Mouse (Mus musculus): ENCODE measurements around the gene Dhrs4. TPM values are rescaled to one million over a fixed set of nuclear protein-coding genes. Genes with fewer than 3 reads are reported as not detected.

Gene Dhrs4
- polyA plus RNA-seq, 1 experiment from 2014 or later: 53.7 TPM

DNA sequence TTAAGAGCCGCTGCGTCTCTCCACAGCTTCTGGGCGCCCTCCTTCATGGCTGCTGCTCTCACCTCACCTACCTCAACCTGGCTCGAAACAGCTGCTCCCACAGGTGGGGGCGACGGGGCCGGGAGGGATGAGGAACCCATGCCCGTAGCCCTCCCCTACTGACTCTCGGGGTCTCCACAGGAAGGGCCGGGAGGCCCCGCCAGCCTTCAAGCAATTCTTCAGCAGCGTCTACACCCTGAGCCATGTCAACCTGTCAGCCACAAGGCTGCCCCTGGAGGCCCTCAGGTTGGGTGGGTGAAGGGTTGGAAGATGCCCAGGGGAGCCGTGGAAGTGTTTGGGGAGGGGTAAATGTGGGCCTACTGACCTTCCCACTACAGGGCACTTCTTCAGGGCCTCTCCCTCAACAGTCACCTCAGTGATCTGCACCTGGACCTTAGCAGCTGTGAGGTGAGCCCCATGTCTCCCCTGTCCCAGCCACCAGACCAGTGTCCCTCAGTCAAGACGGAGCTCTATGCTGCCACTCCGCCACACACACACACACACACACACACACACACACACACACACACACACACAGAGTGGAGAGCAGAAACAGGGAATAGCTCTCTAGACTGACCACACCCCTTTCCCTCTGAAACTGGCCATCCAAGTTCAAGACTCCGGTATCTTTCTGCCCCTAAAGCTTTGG lies 18.3 kb downstream of the Dhrs4 start:
- DNase-seq (ENCODE audit: low spot score) (no peak), ATAC-seq (ENCODE audit: low FRiP score, low TSS enrichment) (peak; percentile 34; the same call in 1 of the 2 replicates)
- Histone ChIP-seq H3K4me1 (replicated peaks; ENCODE audit: control insufficient read depth, insufficient read depth) (no peaks in the 10 kb centered on the region), H3K27me3 (ENCODE audit: control insufficient read depth, insufficient read depth, low read length) (no peaks in the 10 kb centered on the region), H3K4me2 (replicated peaks; ENCODE audit: low read depth) (no peak overlapping the region), H3K9me3 (ENCODE audit: control insufficient read depth, low read length) (no peaks in the 10 kb centered on the region), H3K36me3 (ENCODE audit: control insufficient read depth, insufficient read depth, low read length) (no peaks in the 10 kb centered on the region), H3K9ac (ENCODE audit: low read length) (no peak overlapping the region), H3K27ac (replicated peaks) (no peak overlapping the region), H3K4me3 (ENCODE audit: low read depth, low read length) (no peak overlapping the region)
- WGBS: 66% methylated on average over 16 of the region's 16 CpGs
- TF ChIP-seq EP300 (optimal IDR thresholded peaks at IDR 0.05) (no peak), CTCF (IDR thresholded peaks at IDR 0.05; ENCODE audit: low read depth) (no peak)

DNA sequence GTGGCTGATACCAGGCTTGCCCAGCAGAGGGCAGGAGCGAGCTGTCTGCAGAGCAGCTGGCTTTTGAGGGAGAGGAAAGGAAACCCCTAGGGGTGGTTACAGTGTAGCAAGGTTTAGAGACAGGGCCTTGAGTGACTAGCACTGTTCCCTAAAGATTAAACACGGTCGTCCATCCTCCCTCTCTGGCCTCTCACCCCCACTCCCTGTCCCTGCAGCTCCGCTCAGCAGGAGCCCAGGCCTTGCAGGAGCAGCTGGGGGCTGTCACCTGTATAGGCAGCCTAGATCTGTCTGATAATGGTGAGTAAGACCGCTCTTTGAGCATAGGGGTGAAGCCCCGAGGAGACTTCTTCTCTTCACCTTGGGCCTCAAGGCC lies 18.9 kb downstream of the Dhrs4 start:
- Histone ChIP-seq H3K27ac (replicated peaks) (no peak overlapping the region), H3K36me3 (ENCODE audit: control insufficient read depth, insufficient read depth, low read length) (no peaks in the 10 kb centered on the region), H3K9me3 (ENCODE audit: control insufficient read depth, low read length) (no peaks in the 10 kb centered on the region), H3K9ac (ENCODE audit: low read length) (no peak overlapping the region), H3K4me2 (replicated peaks; ENCODE audit: low read depth) (no peak overlapping the region), H3K27me3 (ENCODE audit: control insufficient read depth, insufficient read depth, low read length) (no peaks in the 10 kb centered on the region), H3K4me1 (replicated peaks; ENCODE audit: control insufficient read depth, insufficient read depth) (no peaks in the 10 kb centered on the region), H3K4me3 (ENCODE audit: low read depth, low read length) (no peak overlapping the region)
- peak; percentile 62 for ATAC-seq (ENCODE audit: low FRiP score, low TSS enrichment)
- WGBS: 14% methylated on average over 6 of the region's 6 CpGs
- DNase-seq (ENCODE audit: low spot score): peak; percentile 88
- TF ChIP-seq EP300 (optimal IDR thresholded peaks at IDR 0.05) (no peak), CTCF (IDR thresholded peaks at IDR 0.05; ENCODE audit: low read depth) (peak; percentile 99)

DNA sequence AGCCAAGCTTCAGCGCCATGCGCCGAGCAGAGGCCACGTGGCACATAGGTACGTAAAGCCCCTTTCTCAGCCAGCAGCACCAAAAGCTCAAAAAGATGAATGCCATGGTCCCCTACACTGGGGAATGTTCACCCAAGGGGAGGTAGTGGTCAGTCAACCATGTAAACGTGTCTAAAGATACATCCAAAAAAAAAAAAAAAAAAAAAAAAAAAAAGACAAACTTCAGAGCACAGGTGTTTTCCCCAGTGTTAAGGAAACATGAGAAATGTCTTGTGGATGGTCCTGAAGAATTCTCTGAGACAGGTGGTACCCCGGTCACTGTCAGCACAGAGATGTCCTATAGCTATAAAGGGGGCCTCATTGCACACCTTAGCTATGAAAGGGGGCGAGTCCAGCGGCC lies 27.1 kb downstream of the Dhrs4 start:
- H3K9ac ChIP-seq (ENCODE audit: low read length): no peak overlapping the region

DNA sequence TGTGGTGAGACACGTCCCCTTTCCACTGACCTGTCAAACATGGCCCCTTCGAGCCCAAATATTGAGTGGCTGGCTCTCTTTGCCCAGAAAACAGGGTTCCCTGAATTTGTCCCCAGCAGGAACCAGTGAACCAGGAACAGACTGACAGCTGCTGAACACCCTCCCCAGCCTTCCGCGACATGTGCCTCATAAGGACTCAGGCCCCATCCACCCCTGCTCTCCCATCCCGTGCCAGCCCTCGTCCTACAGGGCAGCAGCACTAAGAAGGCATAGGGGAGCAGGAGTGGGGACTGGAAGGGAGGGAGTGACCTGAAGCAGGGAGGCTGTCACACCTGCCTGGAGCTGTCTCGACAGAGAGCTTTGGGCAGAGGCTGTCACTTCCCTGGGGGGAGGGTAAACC lies 29.2 kb downstream of the Dhrs4 start:
- Histone ChIP-seq H3K4me1 (replicated peaks; ENCODE audit: control insufficient read depth, insufficient read depth) (no peaks in the 10 kb centered on the region), H3K4me2 (replicated peaks; ENCODE audit: low read depth) (no peak overlapping the region), H3K36me3 (ENCODE audit: control insufficient read depth, insufficient read depth, low read length) (no peaks in the 10 kb centered on the region), H3K9ac (ENCODE audit: low read length) (no peak overlapping the region), H3K27ac (replicated peaks) (no peak overlapping the region), H3K27me3 (ENCODE audit: control insufficient read depth, insufficient read depth, low read length) (no peaks in the 10 kb centered on the region), H3K4me3 (ENCODE audit: low read depth, low read length) (no peak overlapping the region), H3K9me3 (ENCODE audit: control insufficient read depth, low read length) (no peaks in the 10 kb centered on the region)
- DNase-seq (ENCODE audit: low spot score) (no peak), ATAC-seq (ENCODE audit: low FRiP score, low TSS enrichment) (no peak)
- WGBS: 52% methylated on average over 7 of the region's 7 CpGs
- TF ChIP-seq EP300 (optimal IDR thresholded peaks at IDR 0.05): no peak

More for the DNA sequence above, 27.1 kb downstream of the Dhrs4 start:
- no peaks in the 10 kb centered on the region for H3K36me3 ChIP-seq (ENCODE audit: control insufficient read depth, insufficient read depth, low read length)
- no peak for TF ChIP-seq EP300 (optimal IDR thresholded peaks at IDR 0.05)
- no peak for TF ChIP-seq CTCF (IDR thresholded peaks at IDR 0.05; ENCODE audit: low read depth)
- 84% methylated on average over 9 of the region's 9 CpGs for WGBS
- no peaks in the 10 kb centered on the region for H3K4me1 ChIP-seq (replicated peaks; ENCODE audit: control insufficient read depth, insufficient read depth)
- DNase-seq (ENCODE audit: low spot score): no peak
- H3K27ac ChIP-seq (replicated peaks): no peak overlapping the region
- H3K9me3 ChIP-seq (ENCODE audit: control insufficient read depth, low read length): no peaks in the 10 kb centered on the region
- ATAC-seq (ENCODE audit: low FRiP score, low TSS enrichment): no peak
- H3K4me3 ChIP-seq (ENCODE audit: low read depth, low read length): no peak overlapping the region
- no peaks in the 10 kb centered on the region for H3K27me3 ChIP-seq (ENCODE audit: control insufficient read depth, insufficient read depth, low read length)
- H3K4me2 ChIP-seq (replicated peaks; ENCODE audit: low read depth): no peak overlapping the region

DNA sequence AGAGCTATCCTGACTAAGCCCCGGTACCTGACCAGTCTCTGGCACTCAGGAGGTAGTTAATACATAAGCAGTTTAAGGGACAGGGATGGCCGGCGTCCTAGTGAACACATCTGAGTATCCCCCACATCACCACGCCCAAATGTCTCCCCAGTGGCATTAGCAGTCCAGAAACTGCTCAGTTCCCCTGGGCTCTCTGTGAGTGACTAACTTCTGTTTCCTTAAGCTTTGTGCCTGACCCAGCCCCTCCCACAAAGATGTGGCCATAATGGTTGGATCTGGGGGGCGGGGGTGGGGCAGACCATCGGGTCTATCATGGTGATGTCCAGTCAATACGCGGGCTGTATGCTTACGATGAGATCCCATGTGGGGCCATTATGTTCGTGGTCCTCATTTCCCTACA lies 31.0 kb downstream of the Dhrs4 start:
- Histone ChIP-seq H3K4me2 (replicated peaks; ENCODE audit: low read depth) (no peak overlapping the region), H3K36me3 (ENCODE audit: control insufficient read depth, insufficient read depth, low read length) (no peaks in the 10 kb centered on the region), H3K9ac (ENCODE audit: low read length) (no peak overlapping the region), H3K4me1 (replicated peaks; ENCODE audit: control insufficient read depth, insufficient read depth) (no peaks in the 10 kb centered on the region), H3K9me3 (ENCODE audit: control insufficient read depth, low read length) (no peaks in the 10 kb centered on the region), H3K27me3 (ENCODE audit: control insufficient read depth, insufficient read depth, low read length) (no peaks in the 10 kb centered on the region), H3K27ac (replicated peaks) (no peak overlapping the region), H3K4me3 (ENCODE audit: low read depth, low read length) (no peak overlapping the region)
- no peak for ATAC-seq (ENCODE audit: low FRiP score, low TSS enrichment)
- no peak for DNase-seq (ENCODE audit: low spot score)
- WGBS: 73% methylated on average over 10 of the region's 10 CpGs
- TF ChIP-seq CTCF (IDR thresholded peaks at IDR 0.05; ENCODE audit: low read depth): no peak
- TF ChIP-seq EP300 (optimal IDR thresholded peaks at IDR 0.05): no peak

DNA sequence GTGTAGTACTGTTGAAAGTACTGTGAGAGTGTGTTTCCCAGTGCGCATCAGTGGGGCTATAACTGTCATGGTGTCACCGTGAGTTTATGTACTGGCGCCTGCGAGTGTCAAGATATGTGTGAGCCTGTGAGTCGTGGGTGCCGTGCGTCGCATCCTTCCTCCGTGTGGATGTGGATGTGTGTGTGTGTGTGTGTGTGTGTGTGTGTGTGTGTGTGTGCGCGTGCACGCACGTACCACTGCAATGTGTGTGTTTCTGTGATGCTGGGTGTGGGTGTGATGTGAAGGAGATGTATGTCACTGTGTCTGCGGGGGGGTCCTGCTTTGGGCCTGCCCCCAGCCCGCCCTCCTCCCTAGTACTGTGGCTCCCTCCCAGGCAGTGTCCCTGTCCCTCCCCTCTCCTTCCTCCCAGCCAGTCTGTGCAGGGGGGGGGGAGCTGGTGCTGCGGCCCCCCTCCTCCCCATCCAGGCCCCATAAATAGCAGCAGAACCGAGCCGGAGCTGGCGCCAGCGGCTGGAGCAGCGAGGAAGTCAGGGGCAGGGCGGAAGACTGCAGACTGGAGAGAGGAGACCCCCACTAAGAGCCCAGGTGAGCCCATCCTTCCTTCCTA lies 31.7 kb downstream of the Dhrs4 start, which contains the start of gene Cpne6:
Gene Cpne6 (plus strand): TSS at position 321 of the 607 bp plus-strand sequence.
- Histone ChIP-seq H3K9me3 (ENCODE audit: control insufficient read depth, low read length) (no peaks in the 10 kb centered on the region), H3K36me3 (ENCODE audit: control insufficient read depth, insufficient read depth, low read length) (no peaks in the 10 kb centered on the region), H3K27ac (replicated peaks) (no peak within 1 kb of the TSS), H3K4me3 (ENCODE audit: low read depth, low read length) (no peak within 1 kb of the TSS), H3K9ac (ENCODE audit: low read length) (no peak within 1 kb of the TSS), H3K4me2 (replicated peaks; ENCODE audit: low read depth) (no peak within 1 kb of the TSS), H3K4me1 (replicated peaks; ENCODE audit: control insufficient read depth, insufficient read depth) (no peaks in the 10 kb centered on the region), H3K27me3 (ENCODE audit: control insufficient read depth, insufficient read depth, low read length) (no peaks in the 10 kb centered on the region)
- ATAC-seq (ENCODE audit: low FRiP score, low TSS enrichment): no peak
- TF ChIP-seq EP300 (optimal IDR thresholded peaks at IDR 0.05) (no peak), CTCF (IDR thresholded peaks at IDR 0.05; ENCODE audit: low read depth) (no peak)
- 69% methylated on average over 20 of the region's 22 CpGs for WGBS
- DNase-seq (ENCODE audit: low spot score): no peak

All from stomach, postnatal 0 days (tissue).